Mouse (Mus musculus): Measurements from ENCODE around the gene Rdh16. TPM values are rescaled to one million over a fixed set of nuclear protein-coding genes. Genes with fewer than 3 reads are reported as not detected.
"Not testable (repeated sequence)": the region's sequence is repeated elsewhere in the genome, so short reads cannot be mapped to it uniquely, and the experiment has no call there.

Gene Rdh16
- polyA plus RNA-seq, 1 experiment from 2014 or later = not detected

DNA sequence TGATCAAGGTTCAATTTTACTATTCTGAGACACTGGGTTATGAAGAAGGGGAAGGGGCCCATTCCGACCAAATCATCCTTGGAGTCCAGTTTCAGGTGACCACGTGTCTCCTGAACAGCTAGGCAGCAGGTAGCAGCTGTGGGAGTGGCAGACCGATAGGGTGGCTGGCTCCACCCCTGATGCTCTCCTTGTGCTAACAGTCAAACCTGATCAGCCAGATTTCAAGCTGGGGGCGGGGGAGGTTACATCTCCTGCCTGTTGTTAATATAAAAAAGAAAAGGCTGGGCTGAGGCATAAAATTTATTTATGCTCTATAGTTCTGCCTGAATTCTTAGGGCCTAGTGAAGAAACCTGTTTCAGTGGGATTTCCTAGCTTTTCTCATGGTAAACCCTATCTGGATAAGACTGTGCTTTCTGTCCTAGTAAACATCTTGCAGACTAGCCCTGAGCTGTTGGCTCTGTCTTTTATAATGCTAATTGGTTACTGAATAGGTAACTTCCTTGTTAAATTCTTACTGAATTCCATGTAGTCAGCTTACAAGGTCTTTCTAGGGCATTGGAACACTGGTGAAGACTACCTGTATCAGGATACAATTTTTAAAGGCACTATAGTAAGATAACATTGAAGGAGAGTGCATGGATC is 16.4 kb downstream of the Rdh16 start:
- not testable (repeated sequence) for H3K9me3 ChIP-seq (ENCODE audit: control insufficient read depth, low read length); ATAC-seq (replicated peaks; ENCODE audit: low FRiP score); H3K4me3 ChIP-seq (ENCODE audit: low read depth, low read length); H3K9ac ChIP-seq (ENCODE audit: low read depth, low read length); H3K4me1 ChIP-seq (replicated peaks; ENCODE audit: control insufficient read depth, insufficient read depth, low read length); H3K36me3 ChIP-seq (ENCODE audit: control insufficient read depth, insufficient read depth, low read length); H3K27me3 ChIP-seq (replicated peaks; ENCODE audit: control insufficient read depth, insufficient read depth, low read length); H3K4me2 ChIP-seq; DNase-seq (ENCODE audit: low spot score); H3K27ac ChIP-seq (ENCODE audit: low read depth, low read length)
- WGBS = 74% methylated on average over 4 of the region's 4 CpGs

- not testable (repeated sequence) for DNase-seq (ENCODE audit: low spot score); H3K9ac ChIP-seq (ENCODE audit: low read depth, low read length); H3K27me3 ChIP-seq (replicated peaks; ENCODE audit: control insufficient read depth, insufficient read depth, low read length); H3K36me3 ChIP-seq (ENCODE audit: control insufficient read depth, insufficient read depth, low read length); ATAC-seq (replicated peaks; ENCODE audit: low FRiP score); H3K4me2 ChIP-seq; H3K4me3 ChIP-seq (ENCODE audit: low read depth, low read length); H3K4me1 ChIP-seq (replicated peaks; ENCODE audit: control insufficient read depth, insufficient read depth, low read length); H3K27ac ChIP-seq (ENCODE audit: low read depth, low read length); H3K9me3 ChIP-seq (ENCODE audit: control insufficient read depth, low read length)
- WGBS = 80% methylated on average over 2 of the region's 2 CpGs
Observed at GRCm38 (mm10) chr10:127821806-127822205, 20.9 kb downstream of the Rdh16 start.

DNA sequence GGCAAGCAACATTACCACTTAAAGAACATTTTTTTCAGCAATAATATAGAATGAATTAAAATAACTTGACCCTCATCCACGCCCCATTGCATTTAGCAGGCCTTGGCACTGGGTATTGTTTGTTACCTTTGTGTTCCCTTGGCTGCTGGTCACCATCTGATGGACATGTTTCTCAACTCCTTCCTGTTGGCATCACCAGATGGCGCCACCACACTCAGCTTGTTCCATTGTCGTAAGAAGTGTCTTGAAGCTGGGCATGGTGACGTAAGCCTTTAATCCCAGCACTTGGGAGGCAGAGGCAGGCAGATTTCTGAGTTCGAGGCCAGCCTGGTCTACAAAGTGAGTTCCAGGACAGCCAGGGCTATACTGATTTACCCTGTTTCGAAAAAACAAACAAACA is 24.4 kb downstream of the Rdh16 start:
- no peaks in the 10 kb centered on the region for H3K4me1 ChIP-seq (replicated peaks; ENCODE audit: control insufficient read depth, insufficient read depth, low read length)
- no peak overlapping the region for H3K4me3 ChIP-seq (ENCODE audit: low read depth, low read length)
- H3K27ac ChIP-seq (ENCODE audit: low read depth, low read length) = no peak overlapping the region
- no peak overlapping the region for H3K9ac ChIP-seq (ENCODE audit: low read depth, low read length)
- no peak overlapping the region for H3K4me2 ChIP-seq
- no peaks in the 10 kb centered on the region for H3K9me3 ChIP-seq (ENCODE audit: control insufficient read depth, low read length)
- ATAC-seq (replicated peaks; ENCODE audit: low FRiP score) (no peak), DNase-seq (ENCODE audit: low spot score) (no peak)
- no peaks in the 10 kb centered on the region for H3K36me3 ChIP-seq (ENCODE audit: control insufficient read depth, insufficient read depth, low read length)
- H3K27me3 ChIP-seq (replicated peaks; ENCODE audit: control insufficient read depth, insufficient read depth, low read length) = no peaks in the 10 kb centered on the region
- 67% methylated on average over 6 of the region's 6 CpGs for WGBS

- no peaks in the 10 kb centered on the region for H3K36me3 ChIP-seq (ENCODE audit: control insufficient read depth, insufficient read depth, low read length)
Observed at GRCm38 (mm10) chr10:127829121-127829520, 28.2 kb downstream of the Rdh16 start.

DNA sequence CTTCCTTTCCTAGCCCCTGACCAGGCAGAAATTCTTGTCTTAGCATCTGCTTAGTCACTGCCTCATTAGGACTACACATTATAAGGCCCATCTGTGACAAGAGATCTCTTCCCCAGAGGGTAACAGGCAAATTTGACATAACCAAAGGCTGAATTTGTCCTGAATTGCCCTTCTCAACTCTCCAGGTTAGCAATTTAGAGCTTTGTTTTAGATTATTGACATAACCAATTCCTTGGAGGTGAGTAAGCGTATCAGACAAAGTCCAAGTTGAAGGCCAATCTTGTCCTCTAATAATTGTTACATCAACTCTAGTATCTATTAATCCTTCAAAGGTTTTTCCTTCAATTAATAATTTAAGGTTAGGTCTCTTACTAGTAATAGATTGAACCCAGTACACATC is 33.2 kb downstream of the Rdh16 start:
- H3K4me2 ChIP-seq; ATAC-seq (replicated peaks; ENCODE audit: low FRiP score); H3K36me3 ChIP-seq (ENCODE audit: control insufficient read depth, insufficient read depth, low read length); DNase-seq (ENCODE audit: low spot score); H3K4me1 ChIP-seq (replicated peaks; ENCODE audit: control insufficient read depth, insufficient read depth, low read length); H3K27me3 ChIP-seq (replicated peaks; ENCODE audit: control insufficient read depth, insufficient read depth, low read length); H3K27ac ChIP-seq (ENCODE audit: low read depth, low read length); H3K9me3 ChIP-seq (ENCODE audit: control insufficient read depth, low read length); H3K4me3 ChIP-seq (ENCODE audit: low read depth, low read length); H3K9ac ChIP-seq (ENCODE audit: low read depth, low read length): not testable (repeated sequence)
- 86% methylated on average over 1 of the region's 1 CpGs for WGBS

More at GRCm38 (mm10) chr10:127829121-127829520, 28.2 kb downstream of the Rdh16 start:
- whole genome bisulfite sequencing = 68% methylated on average over 3 of the region's 3 CpGs
- no peak for ATAC-seq (replicated peaks; ENCODE audit: low FRiP score)
- Histone ChIP-seq H3K4me3 (ENCODE audit: low read depth, low read length) (no peak overlapping the region), H3K4me1 (replicated peaks; ENCODE audit: control insufficient read depth, insufficient read depth, low read length) (no peaks in the 10 kb centered on the region), H3K4me2 (no peak overlapping the region), H3K27me3 (replicated peaks; ENCODE audit: control insufficient read depth, insufficient read depth, low read length) (no peaks in the 10 kb centered on the region), H3K27ac (ENCODE audit: low read depth, low read length) (no peak overlapping the region), H3K9ac (ENCODE audit: low read depth, low read length) (no peak overlapping the region), H3K9me3 (ENCODE audit: control insufficient read depth, low read length) (no peaks in the 10 kb centered on the region)
- no peak for DNase-seq (ENCODE audit: low spot score)

DNA sequence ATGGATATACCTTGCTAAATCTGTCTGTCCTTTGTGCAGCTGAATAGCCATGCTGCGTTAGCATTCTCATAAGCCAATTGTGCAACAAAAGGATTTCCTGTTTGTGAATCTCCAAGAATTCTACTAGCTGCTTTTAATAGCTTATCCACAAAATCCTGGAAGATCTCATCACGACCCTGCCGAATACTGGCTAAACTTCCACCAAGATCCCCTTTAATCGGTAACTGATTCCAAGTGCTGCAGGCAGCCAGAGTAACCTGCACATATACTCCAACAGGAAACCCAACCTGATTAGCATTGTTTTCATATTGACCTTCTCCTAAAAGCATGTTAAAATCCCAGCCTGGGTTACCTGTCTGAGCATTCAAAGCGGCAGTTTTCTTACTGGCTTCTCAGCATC is 34.3 kb downstream of the Rdh16 start:
- Histone ChIP-seq H3K9ac (ENCODE audit: low read depth, low read length) (no peak overlapping the region), H3K4me2 (no peak overlapping the region), H3K36me3 (ENCODE audit: control insufficient read depth, insufficient read depth, low read length) (no peaks in the 10 kb centered on the region), H3K4me3 (ENCODE audit: low read depth, low read length) (no peak overlapping the region), H3K4me1 (replicated peaks; ENCODE audit: control insufficient read depth, insufficient read depth, low read length) (no peaks in the 10 kb centered on the region), H3K27ac (ENCODE audit: low read depth, low read length) (no peak overlapping the region), H3K9me3 (ENCODE audit: control insufficient read depth, low read length) (no peaks in the 10 kb centered on the region), H3K27me3 (replicated peaks; ENCODE audit: control insufficient read depth, insufficient read depth, low read length) (no peaks in the 10 kb centered on the region)
- 75% methylated on average over 5 of the region's 5 CpGs for WGBS
- no peak for DNase-seq (ENCODE audit: low spot score)
- ATAC-seq (replicated peaks; ENCODE audit: low FRiP score) = no peak

DNA sequence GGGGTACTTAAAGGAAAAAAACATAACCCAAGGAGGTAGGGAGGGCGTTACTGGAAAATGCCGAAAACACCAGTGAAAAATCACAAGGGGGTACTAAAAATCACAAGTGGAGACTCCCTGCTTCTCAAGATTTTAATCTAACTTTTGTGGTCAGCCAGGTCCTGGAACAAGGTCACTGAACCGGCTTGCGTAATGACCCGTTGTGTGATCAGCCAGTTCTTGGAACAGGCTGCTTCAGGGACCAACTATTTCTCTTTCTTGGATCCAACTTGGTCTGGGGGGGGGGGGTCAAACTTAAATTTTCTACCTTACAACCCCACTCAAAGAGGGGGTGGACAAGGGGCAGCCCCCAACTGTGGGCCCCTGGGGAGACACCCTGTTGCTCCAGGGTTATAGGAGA is 36.8 kb downstream of the Rdh16 start:
- H3K36me3 ChIP-seq (ENCODE audit: control insufficient read depth, insufficient read depth, low read length); ATAC-seq (replicated peaks; ENCODE audit: low FRiP score); H3K4me3 ChIP-seq (ENCODE audit: low read depth, low read length); H3K27me3 ChIP-seq (replicated peaks; ENCODE audit: control insufficient read depth, insufficient read depth, low read length); H3K27ac ChIP-seq (ENCODE audit: low read depth, low read length); H3K4me2 ChIP-seq; DNase-seq (ENCODE audit: low spot score); H3K4me1 ChIP-seq (replicated peaks; ENCODE audit: control insufficient read depth, insufficient read depth, low read length); H3K9me3 ChIP-seq (ENCODE audit: control insufficient read depth, low read length); H3K9ac ChIP-seq (ENCODE audit: low read depth, low read length): not testable (repeated sequence)
- WGBS = 76% methylated on average over 5 of the region's 5 CpGs

GRCm38 (mm10) chr10:127838539-127838938 is 37.6 kb downstream of the Rdh16 start:
- 71% methylated on average over 2 of the region's 2 CpGs for WGBS
- H3K36me3 ChIP-seq (ENCODE audit: control insufficient read depth, insufficient read depth, low read length) = no peaks in the 10 kb centered on the region
- H3K4me1 ChIP-seq (replicated peaks; ENCODE audit: control insufficient read depth, insufficient read depth, low read length) = no peaks in the 10 kb centered on the region
- no peak overlapping the region for H3K27ac ChIP-seq (ENCODE audit: low read depth, low read length)
- no peaks in the 10 kb centered on the region for H3K9me3 ChIP-seq (ENCODE audit: control insufficient read depth, low read length)
- H3K9ac ChIP-seq (ENCODE audit: low read depth, low read length) = no peak overlapping the region
- DNase-seq (ENCODE audit: low spot score) (no peak), ATAC-seq (replicated peaks; ENCODE audit: low FRiP score) (no peak)
- no peak overlapping the region for H3K4me3 ChIP-seq (ENCODE audit: low read depth, low read length)
- no peak overlapping the region for H3K4me2 ChIP-seq
- no peaks in the 10 kb centered on the region for H3K27me3 ChIP-seq (replicated peaks; ENCODE audit: control insufficient read depth, insufficient read depth, low read length)

DNA sequence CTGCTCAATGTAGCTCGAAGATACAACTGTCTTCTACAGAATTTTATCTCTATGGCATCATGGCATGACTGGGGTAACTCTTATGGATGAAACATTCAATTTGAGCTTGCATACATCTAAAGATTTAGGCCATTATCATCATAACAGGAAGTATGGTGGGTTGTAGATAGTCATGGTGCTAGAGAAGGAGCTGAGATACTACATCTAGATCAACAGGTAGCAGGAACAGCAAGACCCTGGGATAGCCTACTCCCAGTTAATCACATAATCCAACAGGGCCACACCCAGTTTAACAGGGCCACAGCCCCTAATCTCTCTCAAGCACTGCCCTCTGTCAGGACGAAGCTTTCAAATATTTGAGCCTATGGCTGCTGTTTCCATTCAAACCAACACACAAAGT is 39.8 kb downstream of the Rdh16 start:
- Histone ChIP-seq H3K4me1 (replicated peaks; ENCODE audit: control insufficient read depth, insufficient read depth, low read length) (no peaks in the 10 kb centered on the region), H3K27ac (ENCODE audit: low read depth, low read length) (no peak overlapping the region), H3K4me3 (ENCODE audit: low read depth, low read length) (no peak overlapping the region), H3K9me3 (ENCODE audit: control insufficient read depth, low read length) (no peaks in the 10 kb centered on the region), H3K4me2 (no peak overlapping the region), H3K9ac (ENCODE audit: low read depth, low read length) (no peak overlapping the region), H3K36me3 (ENCODE audit: control insufficient read depth, insufficient read depth, low read length) (no peaks in the 10 kb centered on the region), H3K27me3 (replicated peaks; ENCODE audit: control insufficient read depth, insufficient read depth, low read length) (no peaks in the 10 kb centered on the region)
- ATAC-seq (replicated peaks; ENCODE audit: low FRiP score) (no peak), DNase-seq (ENCODE audit: low spot score) (no peak)
- WGBS = 59% methylated on average over 2 of the region's 2 CpGs

Data from liver, embryonic 11.5 days (tissue).